Mouse (Mus musculus): ENCODE measurements around the gene Rpl29. TPM values are rescaled to one million over a fixed set of nuclear protein-coding genes. Genes with fewer than 3 reads are reported as not detected.
A peak's percentile ranks its signal among the peaks of the same experiment; 100 is the strongest.

The Rpl29 gene
- total RNA-seq, 2 experiments from 2014 or later = 480 to 518 TPM

DNA sequence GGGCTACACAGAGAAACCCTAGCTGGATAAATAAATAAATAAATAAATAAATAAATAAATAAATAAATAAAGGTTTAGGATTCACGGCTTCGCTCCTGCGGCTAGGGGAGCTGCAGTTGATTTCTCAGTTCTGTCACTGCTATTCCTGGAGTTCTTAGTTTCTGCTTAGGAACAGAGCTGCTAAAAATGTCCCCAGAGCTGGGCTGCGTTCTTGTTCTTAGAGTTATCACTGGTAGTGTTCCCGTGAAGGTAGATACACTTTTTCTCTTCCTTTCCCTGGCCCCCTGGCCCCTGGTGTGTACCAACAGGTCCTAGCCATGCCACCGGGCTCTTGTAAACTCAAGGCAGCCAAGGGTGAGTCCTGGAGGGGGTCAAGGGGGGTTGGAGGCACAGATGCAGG lies 12.4 kb upstream of the Rpl29 start:
- DNase-seq = no peak
- intact Hi-C loops (cut with DNase I) = loop anchor here (5.0 kb wide), 1 partner anchor 110 kb away; no protein-coding TSS in a partner anchor

DNA sequence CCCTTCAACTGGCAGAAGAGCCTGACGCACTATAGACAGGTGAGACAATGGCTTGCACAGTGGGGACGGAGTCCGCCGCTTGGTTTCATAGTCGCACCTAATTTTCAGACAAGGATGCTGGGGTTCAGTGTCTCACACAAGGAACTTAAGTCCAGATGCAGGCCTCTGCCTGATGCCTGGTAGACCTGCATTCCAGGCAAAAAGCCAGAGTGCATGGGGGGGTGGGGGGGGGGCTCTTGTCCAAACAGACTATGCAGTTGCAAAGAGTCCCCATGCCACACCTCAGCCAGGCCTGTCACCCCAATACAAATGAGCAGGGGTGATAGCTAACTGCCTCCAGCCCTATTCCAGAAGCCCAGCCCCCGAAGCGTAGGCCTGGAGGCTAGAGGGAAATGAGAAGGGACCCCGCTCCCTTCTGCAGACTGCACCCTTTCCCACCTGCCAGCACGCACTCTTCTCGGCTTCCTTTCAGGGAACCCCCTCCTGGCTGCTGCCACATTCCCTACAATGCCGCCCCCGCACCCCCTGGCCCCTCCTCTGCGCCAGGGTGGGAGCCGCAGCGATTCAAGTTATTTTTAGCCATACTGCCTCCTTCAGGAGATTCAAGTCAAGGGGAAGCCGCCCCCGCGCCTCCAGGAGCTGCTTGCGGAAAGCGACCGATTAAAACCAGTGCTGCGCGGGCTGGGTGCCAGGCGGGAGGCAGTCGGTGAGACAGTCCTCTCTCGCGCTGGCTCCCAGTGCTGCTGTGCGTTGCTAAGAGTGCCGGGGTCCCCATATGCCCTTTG lies 11.2 kb upstream of the Rpl29 start:
- intact Hi-C loops (cut with DNase I) = loop anchor here (2.0 to 5.0 kb wide), 2 partner anchors 49 to 111 kb away; partner anchors contain the start of gene Dusp7
- peak; percentile 90 for DNase-seq

DNA sequence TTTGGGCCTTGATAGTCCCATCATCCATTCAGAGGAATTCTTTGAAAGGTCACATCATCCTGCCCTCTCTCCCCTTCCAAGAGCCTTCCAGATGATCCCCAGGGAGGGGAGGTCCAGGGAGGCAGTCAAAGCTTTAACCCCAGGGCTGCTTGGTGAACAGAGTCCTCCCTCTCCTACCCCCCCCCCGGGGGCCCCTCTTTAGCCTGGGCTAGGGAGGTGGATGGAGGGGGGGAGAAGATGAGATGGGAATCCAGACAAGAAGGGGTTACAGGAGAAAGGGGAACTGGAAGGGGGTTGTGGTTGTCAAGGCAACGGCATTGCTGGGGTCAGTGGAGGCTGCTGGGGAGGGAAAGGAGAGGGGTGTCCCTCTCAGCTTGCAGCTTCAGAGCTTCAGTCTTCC lies 8.6 kb upstream of the Rpl29 start:
- intact Hi-C loops (cut with DNase I) = loop anchor here (1.0 to 10.0 kb wide), 2 partner anchors 131 to 206 kb away; no protein-coding TSS in a partner anchor
- no peak for DNase-seq

DNA sequence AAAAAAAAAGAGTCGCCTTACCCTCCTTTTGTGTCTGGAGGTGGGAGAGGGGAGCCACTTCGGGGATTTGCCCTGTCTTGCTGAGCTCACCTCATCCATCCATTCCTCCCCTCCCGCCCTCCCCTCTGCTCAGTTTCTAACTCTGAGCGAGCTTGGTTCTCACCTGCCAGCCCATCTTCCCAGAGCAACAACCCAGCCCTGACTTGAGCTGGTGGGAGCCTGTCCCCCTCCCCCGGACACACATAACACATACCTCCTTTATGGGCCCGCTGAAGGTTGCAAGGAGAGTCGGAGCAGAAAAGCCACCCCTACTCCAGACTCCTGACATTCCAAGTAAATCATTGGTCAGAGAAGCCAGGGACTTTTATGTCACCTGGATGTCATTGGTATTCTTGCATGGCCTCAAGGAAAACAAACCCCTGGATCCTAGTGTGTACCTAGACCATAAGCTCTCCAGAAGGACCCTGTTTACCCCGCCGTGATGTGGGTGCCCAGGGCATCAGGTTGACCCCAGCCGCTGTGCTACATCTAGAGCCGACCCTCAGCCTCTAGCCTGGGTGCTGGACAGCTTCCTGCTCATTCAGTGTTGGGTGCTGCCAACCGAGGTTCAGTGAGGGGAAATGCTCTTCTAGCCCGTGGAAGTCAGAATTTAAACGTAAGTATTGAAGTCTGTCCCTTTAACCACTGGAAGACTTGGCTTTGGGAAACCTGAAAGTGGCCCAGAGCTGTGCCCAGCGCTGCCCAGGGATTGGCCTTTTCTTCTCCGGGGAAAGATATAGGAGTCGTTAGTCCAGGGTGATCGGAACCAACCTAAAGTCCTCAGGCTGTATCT lies 8.0 kb upstream of the Rpl29 start:
- no peak for DNase-seq
- intact Hi-C loops (cut with DNase I) = loop anchor here (1.0 to 10.0 kb wide), 2 partner anchors 132 to 206 kb away; no protein-coding TSS in a partner anchor

DNA sequence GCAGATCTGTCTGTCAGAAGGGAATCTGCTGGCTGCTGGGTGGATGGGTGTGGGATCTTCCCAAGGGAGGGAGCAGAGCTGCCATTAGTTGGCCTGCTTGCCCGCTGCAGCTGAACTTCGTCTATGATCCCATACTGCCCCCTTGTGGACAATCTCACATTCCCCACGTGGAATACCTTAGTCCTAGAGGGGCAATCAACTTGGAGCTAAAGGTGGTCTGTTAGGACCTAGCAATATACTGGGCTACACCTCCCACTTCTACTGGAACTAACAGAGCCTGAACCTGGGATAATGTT lies 7.4 kb upstream of the Rpl29 start:
- intact Hi-C loops (cut with DNase I) = loop anchor here (1.0 to 10.0 kb wide), 2 partner anchors 133 to 207 kb away; no protein-coding TSS in a partner anchor
- peak; percentile 88 for DNase-seq

DNA sequence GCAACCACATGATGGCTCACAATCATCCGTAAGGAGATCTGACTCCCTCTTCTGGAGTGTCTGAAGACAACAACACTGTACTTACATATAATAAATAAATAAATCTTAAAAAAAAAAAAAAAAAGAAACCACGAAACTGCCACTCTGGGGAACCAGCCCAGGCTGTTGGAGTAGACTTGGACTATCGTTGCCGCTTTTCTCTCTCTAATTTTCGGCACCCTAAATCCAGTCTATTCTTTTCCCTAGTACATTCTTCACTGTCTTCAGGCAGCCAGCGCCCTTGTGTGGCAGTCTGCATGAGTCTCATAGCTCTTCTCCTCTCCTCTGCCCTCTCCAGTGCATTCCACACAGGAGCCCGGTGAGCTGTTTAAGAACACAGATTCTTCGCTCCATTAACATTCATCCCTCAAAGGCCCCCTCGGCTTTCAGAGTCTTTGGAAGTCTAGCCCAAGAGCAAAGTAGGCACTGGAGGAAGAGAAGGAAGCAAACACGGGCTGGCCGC lies 484 bp upstream of the Rpl29 start:
- no peak for DNase-seq

DNA sequence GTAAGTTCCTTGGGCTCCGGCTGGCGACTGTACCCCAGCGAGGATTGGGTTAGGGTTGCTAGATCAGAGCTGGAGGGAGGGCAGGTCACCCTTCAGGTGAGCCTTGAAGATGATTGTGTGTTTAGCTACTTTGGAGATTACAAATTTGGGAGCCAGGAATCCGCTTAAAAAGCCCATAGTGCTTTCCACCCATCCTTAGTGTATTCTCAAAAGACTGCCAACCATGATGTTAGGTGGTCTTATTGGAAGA lies 686 bp downstream of the Rpl29 start:
- DNase-seq = no peak
- intact Hi-C loops (cut with DNase I) = no loop called here

More for the DNA sequence above, 484 bp upstream of the Rpl29 start:
- intact Hi-C loops (cut with DNase I) = loop anchor here (10.0 kb wide), 1 partner anchor 214 kb away; no protein-coding TSS in a partner anchor

DNA sequence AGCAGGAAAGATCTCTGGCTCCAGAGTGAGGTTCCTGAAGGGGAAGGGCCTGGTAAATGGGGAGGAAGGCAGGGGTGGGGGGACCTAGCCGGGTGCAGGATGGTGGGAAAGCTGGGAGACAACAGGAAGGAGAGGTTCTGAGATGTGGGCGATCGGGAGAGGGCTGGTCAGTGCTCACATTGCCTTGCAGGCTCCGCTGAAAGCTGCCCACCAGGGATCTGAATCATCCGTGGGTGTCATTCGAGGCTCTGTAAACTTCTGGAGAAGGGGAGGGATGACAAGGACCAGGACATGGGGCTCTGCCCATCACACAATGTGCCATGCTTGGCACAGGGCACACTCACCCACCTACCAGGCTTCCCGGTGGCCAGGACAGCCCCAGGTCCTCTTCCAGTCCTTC lies 4.1 kb downstream of the Rpl29 start:
- DNase-seq = no peak
- intact Hi-C loops (cut with DNase I) = no loop called here

DNA sequence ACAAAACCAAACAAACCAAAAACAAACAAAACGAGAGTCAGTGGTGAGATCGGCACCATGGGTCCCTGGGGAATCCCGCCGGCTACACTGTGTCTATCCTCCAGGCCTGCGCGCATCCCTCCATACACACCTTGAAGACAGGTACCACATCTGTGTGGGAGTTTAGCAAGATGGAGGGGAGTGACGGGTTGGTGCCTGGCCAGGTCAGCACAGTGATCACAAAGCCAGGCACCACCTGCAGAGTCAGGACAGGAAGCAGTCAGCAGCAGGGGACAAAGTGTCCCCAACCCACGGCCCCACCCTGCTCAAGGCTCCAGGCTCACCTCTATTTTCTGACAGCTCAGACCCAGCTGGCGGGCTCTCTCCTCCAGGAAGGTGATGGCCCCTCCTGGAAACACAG lies 7.3 kb downstream of the Rpl29 start:
- intact Hi-C loops (cut with DNase I) = no loop called here
- DNase-seq = no peak

DNA sequence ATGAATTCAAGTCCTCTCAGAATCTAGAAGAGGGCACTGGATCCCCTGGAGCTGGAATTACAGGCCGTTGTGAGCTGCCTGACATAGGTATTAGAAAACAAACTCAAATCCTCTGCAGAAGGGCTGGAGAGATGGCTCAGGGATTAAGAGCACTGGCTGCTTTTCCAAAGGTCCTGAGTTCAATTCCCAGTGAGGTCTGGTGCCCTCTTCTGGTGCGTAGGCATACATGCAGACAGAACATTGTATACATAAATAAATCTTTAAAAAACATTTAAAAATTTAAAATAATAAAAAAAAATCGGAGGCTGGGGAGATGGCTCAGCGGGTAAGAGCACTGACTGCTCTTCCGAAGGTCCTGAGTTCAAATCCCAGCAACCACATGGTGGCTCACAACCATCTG lies 13.4 kb downstream of the Rpl29 start:
- intact Hi-C loops (cut with DNase I) = no loop called here
- no peak for DNase-seq

DNA sequence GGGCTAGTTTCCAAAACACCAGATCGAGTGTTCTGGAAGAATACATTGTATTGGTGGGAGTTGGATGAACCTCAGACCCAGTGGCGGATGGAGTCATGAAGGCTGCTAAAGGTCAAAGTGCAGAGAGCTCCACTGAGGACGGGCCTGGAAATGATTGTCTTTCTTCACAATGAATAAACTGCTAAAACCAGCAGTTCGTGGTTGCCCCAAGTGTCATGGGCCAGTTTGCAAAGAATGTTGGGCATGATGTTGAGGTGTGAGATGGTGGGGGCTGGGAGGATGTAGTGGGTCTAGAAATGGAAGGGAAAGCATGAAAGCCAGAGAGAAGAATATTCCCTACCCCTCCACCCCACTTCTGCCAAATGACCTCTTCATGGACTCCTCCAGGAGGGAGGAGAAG lies 15.6 kb downstream of the Rpl29 start:
- no peak for DNase-seq
- intact Hi-C loops (cut with DNase I) = no loop called here

DNA sequence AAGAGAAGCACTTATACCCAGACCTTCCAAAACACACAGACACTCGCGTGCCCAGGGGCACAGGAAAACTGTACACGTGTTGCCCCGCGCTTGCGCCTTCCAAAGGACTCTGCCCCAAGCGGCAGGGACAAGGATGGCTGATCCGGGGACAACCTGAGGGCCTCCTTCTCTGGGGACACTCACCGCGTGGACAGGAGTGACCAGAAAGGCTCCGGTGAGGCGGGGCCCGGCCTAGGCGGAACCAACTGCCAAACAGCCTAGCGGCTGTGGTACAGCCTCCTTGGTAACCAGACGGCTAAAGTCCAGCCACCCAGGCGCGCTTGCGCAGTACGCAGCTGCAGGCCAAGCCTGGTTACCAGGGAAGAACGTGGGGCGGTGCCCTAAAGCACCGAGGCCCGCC lies 18.1 kb downstream of the Rpl29 start, which contains the start of the genes Abhd14b and Abhd14a:
Gene Abhd14b (plus strand): TSS at position 112 of the 400 bp plus-strand sequence.
Gene Abhd14a (minus strand): TSS at position 331 of the 400 bp plus-strand sequence.
- intact Hi-C loops (cut with DNase I) = no loop called here
- peak; percentile 95 for DNase-seq

DNA sequence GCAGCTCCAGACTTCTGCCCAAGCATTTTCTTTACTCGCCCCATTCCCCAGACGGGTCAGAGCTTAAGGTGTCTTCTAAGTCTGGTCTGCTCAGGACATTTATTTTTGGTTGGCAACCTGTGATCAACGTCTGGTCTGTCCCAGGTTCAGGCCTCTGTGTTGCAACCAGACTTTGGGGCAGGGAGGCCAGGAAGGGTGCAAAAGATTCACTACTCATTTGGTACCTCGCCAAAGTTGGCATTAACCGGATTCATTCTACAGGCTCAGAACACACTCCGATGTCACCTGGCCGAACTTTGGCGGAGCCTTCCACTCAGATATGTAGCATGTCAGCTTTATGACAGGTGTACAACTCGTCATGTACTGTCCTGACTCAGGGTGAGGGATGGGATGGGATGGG lies 18.7 kb downstream of the Rpl29 start:
- intact Hi-C loops (cut with DNase I) = no loop called here
- DNase-seq = no peak

DNA sequence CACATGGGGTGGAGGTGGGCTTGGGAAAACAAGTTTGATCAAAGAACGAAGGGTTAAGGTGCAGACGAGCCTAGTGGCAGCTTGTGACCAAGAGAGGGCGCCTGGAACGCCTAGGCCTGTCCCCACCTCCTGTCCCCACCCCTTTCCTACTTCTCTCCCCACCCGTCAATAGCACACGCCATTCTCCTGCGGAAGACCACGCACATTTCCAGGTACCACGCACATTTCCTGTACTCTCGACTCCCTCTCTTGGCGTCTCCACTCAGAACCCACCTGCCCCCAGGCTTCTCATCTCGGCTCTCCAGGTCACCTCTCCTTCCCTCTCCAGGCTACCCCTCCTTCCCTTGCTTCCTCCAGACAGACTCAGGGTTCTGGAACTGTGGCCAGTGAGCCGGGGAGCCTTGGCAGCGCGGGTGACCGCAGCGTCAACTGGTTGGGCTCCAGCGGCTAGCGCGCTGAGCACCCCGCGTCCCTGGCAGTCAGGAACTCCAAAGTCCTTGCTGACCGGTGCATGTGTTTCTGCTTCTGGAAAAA lies 19.3 kb downstream of the Rpl29 start:
- intact Hi-C loops (cut with DNase I) = no loop called here
- DNase-seq = peak; percentile 76

DNA sequence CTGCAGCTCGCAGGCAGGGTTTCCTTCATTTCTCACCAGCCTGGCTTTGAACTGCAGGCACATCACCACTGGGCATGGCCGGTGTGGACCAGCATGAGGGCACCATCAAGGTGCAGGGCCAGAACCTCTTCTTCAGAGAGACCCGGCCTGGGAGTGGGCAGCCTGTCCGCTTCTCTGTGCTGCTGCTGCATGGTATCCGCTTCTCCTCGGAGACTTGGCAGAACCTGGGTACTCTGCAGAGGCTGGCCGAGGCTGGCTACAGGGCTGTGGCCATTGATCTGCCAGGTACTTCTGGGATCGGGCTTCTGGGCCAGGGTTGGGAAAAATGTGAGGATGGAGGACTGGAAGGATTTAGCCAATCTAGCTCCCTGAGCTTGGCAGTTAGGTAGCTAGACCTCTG lies 20.7 kb downstream of the Rpl29 start:
- no peak for DNase-seq
- intact Hi-C loops (cut with DNase I) = no loop called here

DNA sequence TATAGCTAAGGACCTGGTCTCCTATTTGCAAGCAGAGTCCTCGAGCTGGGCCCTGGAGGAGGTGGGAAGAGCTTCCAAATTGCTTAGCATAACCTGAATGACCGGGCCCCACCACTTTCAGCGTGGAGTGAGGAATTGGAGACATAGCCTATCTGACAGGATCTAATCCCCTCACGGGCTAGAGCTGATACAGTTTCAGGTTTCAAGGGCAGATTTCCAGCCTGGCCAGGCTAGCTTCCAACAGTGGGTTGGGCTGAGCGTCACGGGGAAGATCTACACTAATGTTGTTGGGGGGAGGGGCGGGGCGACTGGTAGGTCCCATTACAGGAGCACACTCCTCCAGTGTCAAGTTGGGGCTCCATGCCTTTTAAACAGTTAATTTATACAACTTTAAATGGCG lies 21.4 kb downstream of the Rpl29 start:
- intact Hi-C loops (cut with DNase I) = no loop called here
- peak; percentile 78 for DNase-seq

DNA sequence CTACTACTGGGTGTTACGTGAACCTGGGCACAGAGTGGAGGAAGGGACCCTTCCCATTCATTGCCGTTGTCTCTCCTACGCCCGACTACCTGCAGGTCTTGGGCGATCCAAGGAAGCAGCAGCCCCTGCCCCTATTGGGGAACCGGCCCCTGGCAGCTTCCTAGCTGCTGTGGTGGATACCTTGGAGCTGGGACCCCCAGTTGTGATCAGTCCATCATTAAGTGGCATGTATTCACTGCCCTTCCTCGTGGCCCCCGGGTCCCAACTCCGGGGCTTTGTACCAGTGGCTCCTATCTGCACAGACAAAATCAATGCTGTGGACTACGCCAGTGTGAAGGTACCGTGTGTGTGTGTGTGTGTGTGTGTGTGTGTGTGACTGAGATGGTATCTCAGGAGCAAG lies 22.0 kb downstream of the Rpl29 start:
- intact Hi-C loops (cut with DNase I) = no loop called here
- no peak for DNase-seq

DNA sequence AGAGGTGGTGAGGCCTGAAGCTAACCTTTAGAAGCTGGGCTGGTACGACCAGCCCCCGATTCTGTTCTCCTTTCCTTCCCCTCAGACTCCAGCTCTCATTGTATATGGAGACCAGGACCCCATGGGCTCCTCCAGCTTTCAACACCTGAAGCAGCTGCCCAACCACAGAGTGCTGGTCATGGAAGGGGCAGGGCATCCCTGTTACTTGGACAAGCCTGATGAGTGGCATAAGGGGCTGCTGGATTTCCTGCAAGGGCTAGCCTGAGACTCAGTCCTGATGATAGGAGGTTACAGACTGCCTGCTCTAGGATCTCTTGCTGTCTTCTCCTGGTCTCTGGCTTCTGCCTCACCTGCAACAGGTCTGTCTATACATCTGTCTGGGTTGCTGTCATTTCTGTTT lies 22.6 kb downstream of the Rpl29 start:
- intact Hi-C loops (cut with DNase I) = no loop called here
- no peak for DNase-seq

DNA sequence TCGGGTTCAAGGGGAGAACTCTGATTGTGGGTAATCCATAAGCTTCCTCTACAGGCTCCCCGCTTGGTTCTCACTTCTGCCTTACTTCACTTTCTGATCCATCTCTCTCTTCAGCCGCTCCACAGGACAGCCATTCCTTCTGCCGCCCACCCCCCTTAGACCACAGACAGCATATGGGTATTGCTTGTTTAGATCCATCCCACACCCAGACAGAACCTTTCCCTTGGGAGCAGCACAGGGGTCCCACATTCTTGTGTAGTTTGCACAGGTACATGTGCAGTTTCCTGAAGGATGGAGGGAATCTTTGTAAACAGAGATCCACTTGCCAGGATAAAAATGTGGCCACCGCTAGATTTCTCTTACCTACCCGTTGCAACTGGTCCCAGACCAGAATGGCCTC lies 23.1 kb downstream of the Rpl29 start:
- intact Hi-C loops (cut with DNase I) = no loop called here
- no peak for DNase-seq

DNA sequence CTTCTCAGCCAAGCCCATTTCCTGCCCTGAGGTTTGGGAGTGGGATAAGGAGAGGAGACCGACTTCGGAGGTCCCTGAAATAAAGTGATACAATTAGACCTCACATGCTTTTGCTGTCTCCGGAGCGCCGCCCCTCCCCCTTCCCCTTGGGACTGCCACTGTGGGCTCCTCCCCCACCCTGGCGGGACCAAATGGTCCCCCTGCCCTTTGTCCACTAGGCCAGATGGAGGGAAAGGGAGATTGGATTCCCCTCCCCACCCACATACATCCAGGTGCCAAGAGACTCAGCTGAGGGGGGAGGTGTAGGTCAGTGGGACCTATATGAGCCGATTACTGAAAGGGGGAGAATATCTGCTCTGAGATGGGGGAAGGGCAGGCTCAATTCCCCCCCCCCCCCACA lies 23.6 kb downstream of the Rpl29 start:
- DNase-seq = peak; percentile 91
- intact Hi-C loops (cut with DNase I) = no loop called here

DNA sequence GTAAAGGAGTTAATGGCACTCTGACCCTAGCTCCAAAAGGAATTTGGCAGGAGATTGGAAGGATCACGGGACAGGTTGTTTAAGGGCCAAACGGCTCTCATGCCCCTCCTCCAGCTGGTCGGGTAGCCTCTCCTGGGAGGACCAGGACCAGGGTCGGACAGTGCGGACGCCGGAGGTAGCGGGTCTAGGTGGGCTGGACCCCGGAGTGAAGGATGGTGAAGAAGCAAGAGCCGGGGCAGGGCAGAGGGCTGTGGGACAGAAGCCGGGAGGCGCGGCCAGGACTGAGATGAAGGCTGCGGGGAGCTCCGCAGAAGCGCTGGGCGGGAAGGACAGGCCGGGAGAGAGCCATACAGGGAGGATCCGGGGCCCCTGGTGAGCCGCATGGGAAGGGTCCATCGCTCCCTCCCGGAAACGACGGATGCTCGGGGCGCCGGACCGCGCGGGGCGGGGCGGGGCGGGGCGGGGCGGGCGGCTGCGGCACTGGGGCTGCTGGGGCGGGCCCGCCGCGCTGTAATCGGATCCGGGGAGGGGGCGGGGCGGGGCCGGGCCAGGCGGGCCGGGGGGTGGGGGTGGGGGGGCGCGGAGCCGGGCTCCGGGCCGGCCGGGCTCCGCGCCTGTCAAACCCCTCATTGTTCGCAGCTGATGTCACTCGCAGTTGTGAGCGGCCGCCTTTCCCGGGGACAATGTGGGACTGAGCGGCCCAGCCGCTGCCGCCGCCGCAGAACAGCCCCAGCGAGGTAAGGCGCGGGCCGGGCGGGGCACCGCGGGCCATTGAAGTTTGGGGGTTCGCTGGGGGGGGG lies 24.2 kb downstream of the Rpl29 start, which contains the start of gene Pcbp4:
Gene Pcbp4 (plus strand): TSS at position 21 of the 800 bp plus-strand sequence.
- peak; percentile 78 for DNase-seq
- intact Hi-C loops (cut with DNase I) = no loop called here

All from left cerebral cortex, postnatal 4 days (tissue).